Mouse (Mus musculus) kidney, adult 2 months (tissue): ENCODE measurements around the gene Cfdp1.

ENCODE experiments used
- CTCF ChIP-seq: fragments of 200-500 bp; conservative IDR thresholded peaks from 2 replicates; pipeline ENCODE4 v1.5.1; 2011; ENCODE audit warnings: low read depth, mild to moderate bottlenecking, control low read depth, low read length, moderate library complexity, mixed read lengths; ENCODE audit not compliant: insufficient read depth, insufficient read length
- POLR2A ChIP-seq: fragments of 200-500 bp; IDR thresholded peaks from one replicate; pipeline ENCODE4 v1.6.1; 2011; ENCODE audit warnings: low read depth, low read length, control low read depth

- TF ChIP-seq CTCF (no peak), POLR2A (no peak)
Observed at GRCm38 (mm10) chr8:111864648-111865047, 10.6 kb upstream of the Cfdp1 start.
